Mouse (Mus musculus) cortical plate, adult 2 months (tissue): Measurements from ENCODE around the gene 9130230L23Rik.

ENCODE experiments used
- CTCF ChIP-seq: fragments of 200-500 bp; IDR thresholded peaks from 2 replicates; pipeline ENCODE4 v1.5.1; 2011; ENCODE audit warnings: mild to moderate bottlenecking, control low read depth, low read length; ENCODE audit not compliant: insufficient read depth; ENCODE audit errors: extremely low read depth
- POLR2A ChIP-seq: fragments of 200-500 bp; IDR thresholded peaks from 2 replicates; pipeline ENCODE4 v1.6.1; 2011; ENCODE audit warnings: mild to moderate bottlenecking, low read length, control low read depth; ENCODE audit not compliant: insufficient read depth; ENCODE audit errors: extremely low read depth

DNA sequence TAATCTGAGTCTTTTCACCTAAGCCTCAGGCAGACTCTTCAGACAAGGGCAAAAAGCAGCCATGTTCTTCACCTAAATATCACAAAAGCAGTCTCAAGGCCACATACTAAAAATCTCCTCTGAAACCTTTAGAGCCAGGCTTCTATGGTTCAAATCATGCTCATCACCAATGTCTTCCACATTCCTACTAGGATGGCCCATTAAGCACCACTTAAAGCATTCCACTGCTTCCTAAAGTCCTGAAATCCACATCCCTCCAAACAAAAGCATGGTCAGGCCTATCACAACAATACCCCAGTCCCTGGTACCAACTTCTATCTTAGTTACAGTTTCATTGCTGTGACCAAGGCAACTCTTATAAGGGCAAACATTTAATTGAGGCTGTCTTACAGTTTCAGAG, 6.3 kb downstream of the 9130230L23Rik start:
- TF ChIP-seq POLR2A: no peak
- no peak for TF ChIP-seq CTCF
